Mouse (Mus musculus) bone marrow macrophage, adult 2 months (primary cell): ENCODE results near the gene Itga9. TPM values are rescaled to one million over a fixed set of nuclear protein-coding genes. Genes with fewer than 3 reads are reported as not detected.

Experiments
- H3K27ac ChIP-seq: 2 replicates; pipeline ENCODE4 v1.5.1; 2012; ENCODE audit warnings: low read depth, low read length; ENCODE audit not compliant: insufficient read depth
- H3K4me1 ChIP-seq: 2 replicates; pipeline ENCODE4 v1.6.1; 2012; ENCODE audit warnings: low read length; ENCODE audit not compliant: control insufficient read depth, insufficient read depth
- H3K4me3 ChIP-seq: 2 replicates; pipeline ENCODE4 v1.5.1; 2012; ENCODE audit warnings: mild to moderate bottlenecking, low read length, moderate library complexity; ENCODE audit not compliant: insufficient read depth
- CTCF ChIP-seq: IDR thresholded peaks from 2 replicates; pipeline ENCODE4 v1.5.1; 2012; ENCODE audit warnings: low read depth, mild to moderate bottlenecking, low read length, moderate library complexity
- POLR2A ChIP-seq: IDR thresholded peaks from 2 replicates; pipeline ENCODE4 v1.6.1; 2012; ENCODE audit warnings: mild to moderate bottlenecking, low read depth, low read length, borderline replicate concordance
- polyA plus RNA-seq: library from polyadenylated mRNA; stranded (reverse); fragments of >200 nt; gene quantifications from 2 replicates; pipeline ENCODE4 v1.2.4, GENCODE M21; 2012; ENCODE audit not compliant: missing spikeins, insufficient read depth, insufficient read length

Itga9 gene
- polyA plus RNA-seq, 1 experiment: 5.3 TPM

- Histone ChIP-seq H3K27ac (no peak overlapping the region), H3K4me1 (no peaks in the 10 kb centered on the region; the same call in 1 of the 2 replicates), H3K4me3 (no peak overlapping the region)
- no peak for TF ChIP-seq CTCF
- TF ChIP-seq POLR2A: no peak
Measured at GRCm38 (mm10) chr9:118822186-118822555, 215.7 kb downstream of the Itga9 start.

GRCm38 (mm10) chr9:118822581-118822980, 216.1 kb downstream of the Itga9 start:
- Histone ChIP-seq H3K4me1 (no peaks in the 10 kb centered on the region; the same call in 1 of the 2 replicates), H3K27ac (no peak overlapping the region), H3K4me3 (no peak overlapping the region)
- TF ChIP-seq POLR2A (no peak), CTCF (no peak)

- no peak overlapping the region for H3K27ac ChIP-seq
- no peak overlapping the region for H3K4me3 ChIP-seq
- no peaks in the 10 kb centered on the region for H3K4me1 ChIP-seq
- TF ChIP-seq POLR2A: no peak
- no peak for TF ChIP-seq CTCF
Measured at GRCm38 (mm10) chr9:118831080-118831479, 224.6 kb downstream of the Itga9 start.

- no peak overlapping the region for H3K4me3 ChIP-seq
- H3K4me1 ChIP-seq: no peaks in the 10 kb centered on the region
- no peak for TF ChIP-seq CTCF
- no peak for TF ChIP-seq POLR2A
- no peak overlapping the region for H3K27ac ChIP-seq
Measured at GRCm38 (mm10) chr9:118832533-118832932, 226.0 kb downstream of the Itga9 start.

- TF ChIP-seq POLR2A: no peak
- no peak for TF ChIP-seq CTCF
Measured at GRCm38 (mm10) chr9:118833413-118833812, 226.9 kb downstream of the Itga9 start.

GRCm38 (mm10) chr9:118838910-118839667, 232.6 kb downstream of the Itga9 start:
- TF ChIP-seq POLR2A (no peak), CTCF (no peak)
- Histone ChIP-seq H3K27ac (no peak overlapping the region), H3K4me1 (no peaks in the 10 kb centered on the region), H3K4me3 (no peak overlapping the region)

More at GRCm38 (mm10) chr9:118833413-118833812, 226.9 kb downstream of the Itga9 start:
- Histone ChIP-seq H3K4me1 (no peaks in the 10 kb centered on the region), H3K4me3 (no peak overlapping the region), H3K27ac (no peak overlapping the region)

GRCm38 (mm10) chr9:118841247-118841646, 234.8 kb downstream of the Itga9 start:
- no peak for TF ChIP-seq CTCF
- no peak for TF ChIP-seq POLR2A
- Histone ChIP-seq H3K4me1 (no peaks in the 10 kb centered on the region), H3K4me3 (no peak overlapping the region), H3K27ac (no peak overlapping the region)

- Histone ChIP-seq H3K27ac (no peak overlapping the region), H3K4me3 (no peak overlapping the region), H3K4me1 (no peaks in the 10 kb centered on the region)
- no peak for TF ChIP-seq CTCF
- no peak for TF ChIP-seq POLR2A
Measured at GRCm38 (mm10) chr9:118841907-118842432, 235.5 kb downstream of the Itga9 start.

- Histone ChIP-seq H3K4me1 (no peaks in the 10 kb centered on the region), H3K4me3 (no peak overlapping the region), H3K27ac (no peak overlapping the region)
- no peak for TF ChIP-seq CTCF
- TF ChIP-seq POLR2A: no peak
Measured at GRCm38 (mm10) chr9:118843711-118844110, 237.2 kb downstream of the Itga9 start.

GRCm38 (mm10) chr9:118845003-118845402, 238.5 kb downstream of the Itga9 start:
- Histone ChIP-seq H3K27ac (no peak overlapping the region), H3K4me3 (no peak overlapping the region), H3K4me1 (no peaks in the 10 kb centered on the region)
- TF ChIP-seq CTCF: no peak
- TF ChIP-seq POLR2A: no peak
